Mouse (Mus musculus) adipocyte (in vitro differentiated cells): ENCODE results near the gene Gtf3a.

Experiments used
- DNase-seq: peaks from one replicate; pipeline ENCODE4 v3.0.0-alpha.2; 2016; ENCODE audit warnings: low spot score

Gene Gtf3a

DNA sequence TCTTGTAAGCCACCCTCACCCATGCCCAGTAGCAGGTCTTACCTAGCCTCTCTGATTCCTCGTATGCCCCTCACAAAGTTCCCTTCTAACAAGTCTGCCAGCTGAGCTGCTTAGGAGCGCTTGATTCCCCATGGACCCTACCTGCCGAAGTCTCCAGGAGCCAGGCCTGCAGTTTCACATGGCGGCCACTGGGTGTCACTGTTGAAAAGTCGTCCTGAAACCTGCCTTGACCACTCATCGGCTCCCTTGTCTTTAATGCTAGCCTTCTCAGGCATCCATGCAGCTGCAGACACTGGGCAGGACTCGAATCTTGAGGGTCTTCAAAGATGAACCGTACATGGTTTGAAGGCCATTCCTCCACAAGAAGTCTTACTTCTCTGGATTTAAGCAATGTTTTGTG is 34.8 kb downstream of the Gtf3a start:
- DNase-seq, result peak; percentile 81

DNA sequence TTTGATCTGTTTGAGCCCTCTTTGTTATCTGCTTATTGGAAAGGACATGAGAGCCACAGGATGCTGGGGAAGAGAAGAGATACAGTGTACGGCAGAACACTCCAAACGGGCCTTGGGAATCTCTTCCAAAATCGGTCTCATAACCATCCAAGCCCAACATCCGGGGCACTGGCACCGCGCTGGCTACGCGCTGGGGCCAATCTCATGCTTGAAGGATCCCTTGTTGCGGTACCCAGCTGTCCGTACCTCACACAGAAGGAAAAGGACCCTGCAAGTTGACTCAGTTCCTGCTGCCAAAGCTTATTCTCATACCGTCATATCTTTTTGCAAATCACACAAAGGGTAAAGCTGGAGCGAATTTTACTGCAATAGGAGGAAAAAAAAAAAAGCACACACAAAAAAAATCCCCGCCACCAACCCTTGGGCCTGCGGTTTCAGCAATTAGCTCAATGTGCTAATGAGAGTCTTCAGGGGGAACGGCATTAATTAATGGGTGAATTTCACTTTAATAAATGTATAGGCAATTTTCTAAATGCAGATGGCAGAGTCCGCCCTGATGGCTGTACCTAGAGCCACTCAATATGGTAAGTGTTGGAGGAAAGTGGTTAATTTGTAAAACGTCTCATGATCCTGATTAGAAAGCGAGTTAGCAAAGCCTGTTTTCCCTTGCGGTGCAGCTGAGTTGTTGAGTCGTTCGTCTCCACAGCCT is 37.4 kb downstream of the Gtf3a start:
- no peak for DNase-seq

DNA sequence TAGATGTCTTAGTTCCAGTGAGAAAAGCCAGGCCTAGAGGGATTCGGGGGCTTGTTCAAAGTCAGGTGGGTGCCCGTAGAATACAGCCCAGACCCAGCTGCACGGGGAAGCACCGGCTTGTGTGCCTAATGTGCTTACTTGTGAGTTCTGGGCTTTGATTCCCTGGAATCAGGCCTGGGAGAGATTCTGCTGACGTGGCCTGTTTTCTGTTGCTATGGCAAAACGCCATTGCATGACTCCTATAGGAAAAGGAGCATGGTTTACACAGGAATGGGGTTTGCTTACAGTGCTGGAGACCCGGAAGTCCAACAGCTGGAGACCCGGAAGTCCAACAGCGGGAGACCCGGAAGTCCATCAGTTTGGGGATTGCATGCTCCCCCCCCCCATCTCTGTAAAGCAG is 39.1 kb downstream of the Gtf3a start:
- DNase-seq, result peak; percentile 38

DNA sequence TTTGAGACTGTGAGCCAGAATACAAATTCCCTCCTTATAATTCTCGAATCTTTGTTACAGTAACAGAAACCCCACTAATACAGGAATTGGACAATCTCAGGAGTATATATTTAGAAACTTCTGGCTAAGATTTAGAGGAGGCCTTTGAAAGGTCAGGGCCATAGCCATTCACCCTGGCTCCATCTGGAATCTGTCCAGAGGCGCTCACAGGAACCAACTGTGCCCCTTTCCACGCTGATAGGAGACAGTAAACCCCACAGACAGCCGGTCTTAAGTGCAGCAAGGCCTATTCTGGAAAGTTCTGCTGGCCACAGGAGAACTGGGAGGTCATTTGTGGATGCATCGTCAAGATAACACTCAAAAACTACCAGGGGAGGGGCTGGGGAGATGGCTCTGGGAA is 40.6 kb downstream of the Gtf3a start:
- DNase-seq, result peak; percentile 73

DNA sequence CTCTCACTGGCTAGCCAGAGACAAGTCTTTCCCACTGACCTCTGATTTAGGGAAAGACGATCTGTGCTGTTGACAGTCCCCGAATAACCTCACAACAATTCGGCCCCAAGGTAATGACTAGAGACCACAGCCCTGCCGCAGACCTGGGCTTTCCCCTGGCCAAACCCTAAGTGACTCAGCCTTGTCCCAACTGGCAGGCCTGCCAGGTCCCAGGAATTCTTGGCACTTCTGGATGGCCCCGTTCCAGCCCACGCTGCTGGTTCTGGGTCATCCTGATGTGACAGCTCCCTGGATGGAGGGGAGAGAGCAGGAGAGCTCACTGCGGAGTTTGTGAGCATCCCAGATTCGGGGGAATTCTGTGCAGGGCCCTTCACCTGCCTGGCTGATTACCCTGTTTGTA is 45.1 kb downstream of the Gtf3a start:
- peak; percentile 83 for DNase-seq

DNA sequence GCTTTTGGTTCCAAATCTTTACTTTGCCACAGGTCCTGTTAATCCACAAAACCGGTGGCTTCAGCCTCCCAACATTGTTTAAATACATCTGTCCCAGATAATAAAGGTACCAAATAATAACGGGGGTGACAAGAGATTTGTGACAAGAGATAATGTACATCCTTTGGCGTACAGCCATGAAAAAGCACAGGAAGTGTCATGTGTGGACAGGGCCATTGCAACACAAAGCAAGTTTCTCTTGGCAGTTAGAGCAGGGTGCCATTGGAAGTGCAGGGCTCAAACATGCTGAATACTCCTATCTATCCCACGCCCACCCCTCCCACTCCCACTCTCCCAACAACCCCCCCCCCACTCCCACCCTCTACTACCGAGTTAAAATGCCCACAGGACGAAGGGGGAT is 46.5 kb downstream of the Gtf3a start:
- peak; percentile 39 for DNase-seq

DNA sequence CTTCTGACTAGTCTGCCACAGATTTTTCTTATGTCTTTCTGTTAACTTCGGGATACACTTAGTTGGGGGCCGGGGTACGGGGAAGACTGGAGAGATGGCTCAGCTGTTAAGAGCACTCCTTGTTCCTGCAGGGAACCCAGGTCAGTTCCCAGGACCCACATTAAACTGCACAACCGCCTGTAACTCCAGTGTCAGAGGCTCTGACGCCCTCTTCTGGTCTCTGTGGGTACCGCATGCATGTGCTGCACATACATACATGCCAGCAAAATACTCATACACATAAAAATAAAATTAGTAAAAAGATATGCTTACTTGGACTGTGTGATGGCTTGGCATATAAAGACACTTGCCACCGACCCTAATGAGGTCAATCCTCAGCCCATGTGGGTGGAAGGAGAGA is 48.4 kb downstream of the Gtf3a start:
- no peak for DNase-seq

GRCm38 (mm10) chr5:146998802-146999201 is 50.3 kb downstream of the Gtf3a start:
- DNase-seq, result no peak

GRCm38 (mm10) chr5:147001312-147001711 is 52.9 kb downstream of the Gtf3a start:
- DNase-seq, result no peak

DNA sequence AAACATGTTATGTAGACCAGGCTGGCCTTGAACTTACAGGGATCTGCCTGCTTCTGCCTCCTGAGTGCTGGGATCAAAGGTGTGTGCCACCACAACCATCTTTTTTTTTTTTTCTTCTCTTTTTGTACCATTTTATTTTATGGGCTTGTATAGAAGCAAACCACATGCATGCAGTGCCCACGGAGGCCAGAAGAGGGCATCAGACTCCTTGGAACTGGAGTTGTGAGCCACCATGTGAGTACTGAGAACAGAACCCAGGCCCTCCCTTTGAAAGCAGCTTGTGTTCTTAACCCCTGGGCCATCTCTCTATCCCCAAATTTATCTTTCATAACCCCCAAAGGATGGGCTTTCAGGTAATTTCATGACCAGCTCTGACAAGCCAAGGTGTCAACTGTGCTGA is 54.8 kb downstream of the Gtf3a start:
- no peak for DNase-seq
